Comparison of ENCODE assay signal across 9 mouse cellular contexts in genomic region chr2:73522891-73523290, GRCm38 (mm10). TPM values are rescaled to one million over a fixed set of nuclear protein-coding genes. Genes with fewer than 3 reads are reported as not detected.
A peak's percentile ranks its signal among the peaks of the same experiment; 100 is the strongest.
DNase-seq lines count a peak whose midpoint lies in the region; ATAC-seq lines count a peak whose summit lies in the region.
"Had no signal": no experiment of that assay in that cellular context is flagged by ENCODE, and none has a peak within 500 bp of the region (broad histone marks: within the 10 kb centered on the region; RNA-seq: fewer than 3 reads in every experiment).

No protein-coding gene starts in this region.

- peaks cover 22% of the 10 kb centered on the region for H3K4me1 ChIP-seq in heart, embryonic 15.5 days (replicated peaks)
- H3K4me1 ChIP-seq in heart, embryonic 16.5 days (ENCODE audit: control insufficient read depth, insufficient read depth, low read length): peaks cover 18% of the 10 kb centered on the region

- no peak for DNase-seq in heart, adult 8-10 months (ENCODE audit: low spot score)
- DNase-seq in ovary, postnatal 36 days (ENCODE audit: low spot score): peak; percentile 22
- DNase-seq in ovary, postnatal 14 days (ENCODE audit: low spot score): no peak
- no peak for DNase-seq in retina, postnatal 1 day
- DNase-seq in gastrocnemius, adult 18-20 months (ENCODE audit: low spot score): no peak
- DNase-seq: right cerebral cortex, postnatal 25 days had no signal

- H3K9me3 ChIP-seq in heart, embryonic 15.5 days (replicated peaks): no peaks in the 10 kb centered on the region
- H3K9me3 ChIP-seq in heart, embryonic 16.5 days (replicated peaks; ENCODE audit: control insufficient read depth, low read length): no peaks in the 10 kb centered on the region

- H3K9ac ChIP-seq in heart, embryonic 15.5 days: no peak overlapping the region
- no peak overlapping the region for H3K9ac ChIP-seq in heart, embryonic 16.5 days (ENCODE audit: low read length)

- H3K36me3 ChIP-seq in heart, embryonic 15.5 days: no peaks in the 10 kb centered on the region
- H3K36me3 ChIP-seq in heart, embryonic 16.5 days (ENCODE audit: control insufficient read depth, insufficient read depth): no peaks in the 10 kb centered on the region

- H3K4me3 ChIP-seq in heart, embryonic 15.5 days: no peak overlapping the region
- H3K4me3 ChIP-seq in heart, embryonic 16.5 days (ENCODE audit: low read length): no peak overlapping the region

- peak overlapping the region; percentile 56; the same call in 1 of the 2 replicates for H3K27ac ChIP-seq in heart, embryonic 15.5 days
- H3K27ac ChIP-seq in heart, embryonic 16.5 days (ENCODE audit: low read length): peak overlapping the region; percentile 48; the same call in 1 of the 2 replicates
- H3K27ac ChIP-seq: hindbrain, postnatal 0 days had no signal

- H3K27me3 ChIP-seq in heart, embryonic 15.5 days: no peaks in the 10 kb centered on the region
- no peaks in the 10 kb centered on the region for H3K27me3 ChIP-seq in heart, embryonic 16.5 days (ENCODE audit: control insufficient read depth, insufficient read depth, low read length)

- no peak overlapping the region for H3K4me2 ChIP-seq in heart, embryonic 15.5 days
- no peak overlapping the region for H3K4me2 ChIP-seq in heart, embryonic 16.5 days (ENCODE audit: low read depth, low read length)

- no peak for ATAC-seq in heart, embryonic 15.5 days (replicated peaks; ENCODE audit: insufficient number of reproducible peaks, insufficient read depth, low FRiP score, low read depth)
- ATAC-seq in heart, embryonic 16.5 days (replicated peaks; ENCODE audit: extremely low read depth, insufficient read depth, low FRiP score): no peak
- ATAC-seq: hindbrain, postnatal 0 days had no signal

- 57% methylated on average over 8 of the region's 8 CpGs for WGBS in heart, embryonic 15.5 days
- 57% methylated on average over 8 of the region's 8 CpGs for WGBS in heart, embryonic 16.5 days

RNA-seq across cellular contexts. Expression of gene Wipf1, which starts 6.6 kb away (rescaled TPM):
- polyA plus RNA-seq in heart, embryonic 15.5 days (2015; fragmentation: Nextera tagmentation; extraction: Ambion mirVana): 5.1 and 7.6 TPM in 2 replicates
- 10 to 100 TPM; 11.5 to 14.6 (median 13.3) TPM for total RNA-seq in heart, adult 8-10 months (2022)
- polyA plus RNA-seq in heart, embryonic 16.5 days (2015; fragmentation: Nextera tagmentation; extraction: Ambion mirVana): 5.0 and 7.4 TPM in 2 replicates
- total RNA-seq in gastrocnemius, adult 18-20 months (2021): 1 to 10 TPM; 6.3 to 7.9 TPM

RNA-seq across cellular contexts. Expression of gene Chrna1, which starts 57.2 kb away (rescaled TPM):
- 0.09 and 0.28 TPM in 2 replicates for polyA plus RNA-seq in heart, embryonic 15.5 days (2015; fragmentation: Nextera tagmentation; extraction: Ambion mirVana)
- total RNA-seq in heart, adult 8-10 months (2022): under 1 TPM in 3 of 4 experiments, not detected in 1; 0.05 to 0.11 (median 0.06) TPM
- polyA plus RNA-seq in heart, embryonic 16.5 days (2015; fragmentation: Nextera tagmentation; extraction: Ambion mirVana): 0.19 and 0.34 TPM in 2 replicates
- 1 to 10 TPM; 6.0 to 6.1 TPM for total RNA-seq in gastrocnemius, adult 18-20 months (2021)
- total RNA-seq: hindbrain, postnatal 0 days had no signal

Comparison
In these comparisons a context has a peak if more than half of its experiments do, and no peak if none do; other contexts are left out.
1. RNA of gene Chrna1, which starts 57.2 kb away (total RNA-seq): 6.0 to 6.1 TPM in gastrocnemius, adult 18-20 months; 0.05 to 0.11 TPM in heart, adult 8-10 months; every median in the first group is over 4 times any median in the second.